Mouse (Mus musculus) skeletal muscle tissue, adult 2 months (tissue): ENCODE measurements around the gene 1700001C02Rik.

Experiments
- DNase-seq: peaks from one replicate; pipeline ENCODE4 v3.0.0-alpha.2; 2012; ENCODE audit warnings: low read depth, low spot score

1700001C02Rik gene

DNA sequence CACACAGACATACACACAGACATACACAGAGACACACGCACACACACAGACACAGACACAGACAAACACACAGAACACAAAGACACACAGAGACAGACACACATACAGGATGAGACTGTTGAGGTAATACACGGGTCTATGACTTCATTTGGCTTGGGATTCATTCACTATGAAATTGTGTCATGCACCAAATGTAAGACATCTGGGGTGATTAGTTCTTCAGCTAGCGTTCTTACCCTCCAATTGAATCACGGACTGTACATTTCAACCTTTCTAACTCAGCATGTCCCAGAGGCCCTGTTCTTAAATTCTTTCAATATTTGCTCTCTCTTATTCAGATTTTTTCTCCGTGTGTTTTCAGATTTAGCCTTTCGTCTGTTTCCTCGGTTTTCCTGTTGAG, 28.8 kb downstream of the 1700001C02Rik start:
- no peak for DNase-seq

DNA sequence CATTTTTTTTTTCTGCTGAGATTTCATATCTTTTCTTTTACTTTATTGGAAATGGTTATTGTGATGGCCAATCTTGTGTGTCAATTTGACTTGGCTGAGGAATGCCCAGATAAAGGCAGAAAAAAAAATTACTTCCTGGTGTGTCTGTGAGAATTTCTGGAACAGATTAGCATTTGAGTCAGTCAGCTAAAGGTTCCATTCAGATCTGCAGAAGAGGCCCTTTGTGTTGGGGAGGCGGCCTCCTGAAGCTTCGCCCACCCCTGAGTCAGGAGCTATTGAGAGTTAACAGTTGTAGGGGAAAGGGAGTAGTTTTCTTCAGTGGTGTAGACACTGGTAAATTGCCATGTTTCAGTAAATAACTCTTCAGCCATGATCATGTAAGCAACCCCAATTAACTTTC, 29.4 kb downstream of the 1700001C02Rik start:
- no peak for DNase-seq

DNA sequence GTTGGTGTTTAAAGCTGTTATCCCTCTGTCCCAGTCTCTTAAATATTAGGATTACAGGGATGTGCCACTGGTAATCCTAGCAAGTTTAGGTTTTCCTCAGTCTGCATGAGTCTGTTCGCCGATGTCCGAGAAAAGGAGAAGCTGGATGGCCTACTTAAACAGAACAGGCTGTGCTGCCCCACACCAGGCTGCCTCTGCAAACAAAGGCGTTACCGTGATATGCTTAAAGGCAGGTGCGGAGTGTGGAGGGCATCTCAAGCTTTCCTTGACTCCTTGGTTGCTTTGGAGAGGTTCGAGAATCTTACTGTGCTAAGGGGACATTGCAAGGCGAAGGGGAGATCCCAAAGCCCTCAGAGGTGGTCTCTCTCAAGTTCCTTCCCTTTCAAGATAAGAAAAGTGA, 31.0 kb downstream of the 1700001C02Rik start:
- DNase-seq: no peak

DNA sequence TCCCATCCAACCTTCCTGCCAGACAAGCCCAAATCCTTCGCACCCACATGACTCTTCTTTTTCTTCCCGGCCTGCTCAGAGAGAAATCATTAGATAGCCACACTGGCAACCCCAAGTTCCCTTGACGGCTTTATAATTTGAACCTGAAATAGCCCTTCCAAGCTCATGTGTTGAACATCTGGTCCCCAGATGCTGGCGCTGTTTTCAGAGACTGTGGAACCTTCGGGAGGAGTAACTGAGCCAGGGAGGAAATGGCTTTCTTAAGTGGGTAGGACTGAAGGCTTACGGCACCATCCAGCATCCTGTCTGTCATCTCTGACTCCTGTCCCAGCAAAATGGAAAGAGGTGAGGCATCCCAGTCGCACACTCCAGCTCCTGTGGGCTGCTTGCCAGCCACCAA, 31.5 kb downstream of the 1700001C02Rik start:
- DNase-seq: peak; percentile 8

DNA sequence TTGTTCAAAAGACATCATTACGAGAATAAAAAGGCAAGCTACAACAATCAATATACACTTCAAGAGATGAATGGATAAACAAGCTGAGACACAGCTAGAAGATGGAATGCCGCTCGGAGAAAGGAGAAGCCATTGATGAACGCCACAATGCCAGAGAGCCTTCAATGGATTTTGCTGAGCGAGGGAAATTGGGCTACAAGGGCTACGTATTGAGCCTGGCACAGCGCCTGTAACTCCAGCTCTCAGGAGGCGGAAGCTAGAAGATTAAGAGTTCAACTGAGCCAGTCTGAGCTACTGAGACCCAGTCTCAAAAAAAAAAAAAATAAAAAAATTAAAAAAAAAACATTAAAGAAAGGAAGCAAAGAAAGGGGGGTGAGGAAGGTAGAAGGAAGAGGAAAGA, 47.3 kb downstream of the 1700001C02Rik start:
- no peak for DNase-seq

DNA sequence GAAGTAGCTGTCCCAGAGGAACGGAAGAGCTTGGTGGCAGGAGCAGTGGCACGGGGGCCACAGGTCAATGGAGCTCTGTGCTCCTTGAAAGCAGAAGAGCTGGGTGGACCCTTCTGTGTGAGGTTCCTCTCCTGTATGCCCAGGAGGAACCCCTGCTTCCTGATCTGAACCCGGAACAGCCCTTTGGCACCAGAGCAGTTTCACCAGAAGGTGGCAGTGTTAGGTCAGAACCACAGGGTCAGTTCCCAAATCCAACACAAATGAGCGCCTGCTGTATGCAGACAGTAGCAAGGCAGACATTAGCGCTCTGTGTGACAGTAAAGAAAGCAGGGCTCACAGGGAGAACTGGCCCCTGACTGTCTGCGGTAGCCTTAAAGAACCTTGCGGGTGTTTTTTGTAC, 50.5 kb downstream of the 1700001C02Rik start:
- DNase-seq: peak; percentile 9

DNA sequence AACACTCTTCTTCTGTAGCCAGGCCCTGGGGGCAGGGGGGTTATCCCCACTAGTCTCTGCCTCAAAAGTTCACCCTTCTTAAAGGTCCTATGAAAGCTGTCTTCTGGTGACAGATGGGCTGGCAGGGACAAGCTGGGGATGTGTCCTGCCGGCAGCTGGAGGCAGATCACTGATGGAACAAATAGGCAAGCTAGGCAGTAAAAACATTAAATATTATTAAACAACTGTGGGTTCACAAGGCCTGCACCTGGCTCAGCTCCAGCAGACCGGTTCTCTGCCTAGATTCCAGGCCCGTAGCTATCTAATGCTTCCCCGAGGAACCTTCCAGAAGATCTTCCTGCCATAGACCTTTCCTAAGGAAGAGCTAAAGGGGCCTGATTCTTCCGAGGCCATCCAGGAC, 52.3 kb downstream of the 1700001C02Rik start:
- no peak for DNase-seq

DNA sequence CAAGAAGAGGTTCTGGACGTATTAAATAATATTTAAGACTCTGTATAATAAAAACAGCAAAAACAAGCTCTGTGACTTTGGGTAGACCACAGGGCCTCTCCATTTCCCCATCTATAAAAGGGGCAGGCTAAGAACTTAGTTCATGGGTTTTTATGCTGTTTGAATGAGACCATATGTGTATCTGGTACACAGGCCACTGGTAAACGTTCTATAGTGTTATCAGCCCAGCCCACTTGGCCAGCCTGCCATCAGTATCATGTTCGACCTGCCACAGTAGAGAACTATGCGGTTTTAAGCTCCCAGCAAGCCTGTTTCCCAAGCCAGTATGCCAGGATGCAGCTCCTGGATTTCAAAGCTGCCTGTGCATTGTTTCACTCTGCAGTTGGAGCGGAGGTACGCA, 52.7 kb downstream of the 1700001C02Rik start:
- no peak for DNase-seq

DNA sequence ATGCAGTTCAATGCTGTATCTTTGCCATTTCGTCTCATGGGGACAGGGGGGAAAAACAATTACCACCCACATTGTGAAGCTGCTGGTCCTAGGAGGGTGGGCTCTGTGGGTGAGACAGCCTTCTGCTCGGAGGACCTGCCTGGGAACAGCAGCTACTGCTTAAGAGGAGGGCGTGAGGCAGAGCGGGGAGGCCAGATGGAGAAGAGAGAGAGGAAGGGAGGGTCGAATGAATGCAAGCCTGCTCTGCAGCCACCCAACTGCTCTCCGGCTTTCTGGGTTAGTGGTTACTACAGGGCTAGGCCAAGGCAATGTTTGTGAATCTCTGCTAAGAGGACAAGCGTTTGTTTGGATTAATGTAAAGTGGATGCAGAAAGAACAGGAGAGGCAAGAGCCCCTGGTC, 53.6 kb downstream of the 1700001C02Rik start:
- no peak for DNase-seq

DNA sequence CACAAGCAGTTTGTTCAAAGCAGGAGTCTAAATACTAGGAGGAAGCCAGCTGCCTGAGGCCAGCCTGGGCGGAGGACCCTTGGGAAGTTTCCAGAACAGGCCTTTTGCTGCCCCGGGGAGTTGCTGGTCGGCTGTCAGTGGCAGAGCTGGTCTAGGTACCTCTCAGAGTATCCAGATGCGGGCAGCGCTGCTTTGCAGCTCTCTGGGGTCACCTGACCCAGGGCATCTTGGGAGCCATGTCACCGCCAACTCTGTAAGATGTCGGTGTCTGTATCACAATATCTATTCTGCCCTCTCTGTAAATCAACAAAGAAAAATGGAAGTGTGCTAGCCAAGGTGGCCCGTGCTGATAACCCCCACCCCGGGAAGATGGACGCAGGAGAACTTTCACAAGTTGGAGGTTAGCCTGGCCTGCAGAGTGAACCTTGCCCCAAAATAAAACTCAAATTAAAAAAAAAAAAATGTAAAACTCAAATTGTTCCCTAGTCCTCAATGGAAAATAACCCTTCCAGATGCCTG, 54.4 kb downstream of the 1700001C02Rik start:
- DNase-seq: no peak

DNA sequence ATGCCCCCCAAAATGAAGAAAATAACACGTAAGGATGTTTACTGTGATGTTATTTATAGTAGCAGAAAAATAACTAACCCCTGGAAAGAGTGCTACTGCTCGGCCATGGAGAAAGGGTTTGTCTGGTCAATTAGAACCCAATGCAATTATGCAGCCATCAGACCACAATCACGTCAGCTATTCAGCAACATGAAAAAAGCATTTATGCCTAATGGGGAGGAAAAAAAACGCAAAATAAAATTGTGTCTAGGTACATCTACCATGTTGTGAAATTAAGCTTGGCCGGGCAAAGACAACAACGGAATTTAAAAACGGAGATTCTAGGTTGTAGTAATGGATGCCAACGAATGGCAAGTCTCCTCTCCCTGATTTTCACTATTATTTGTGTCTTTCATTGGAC, 56.6 kb downstream of the 1700001C02Rik start:
- DNase-seq: no peak

DNA sequence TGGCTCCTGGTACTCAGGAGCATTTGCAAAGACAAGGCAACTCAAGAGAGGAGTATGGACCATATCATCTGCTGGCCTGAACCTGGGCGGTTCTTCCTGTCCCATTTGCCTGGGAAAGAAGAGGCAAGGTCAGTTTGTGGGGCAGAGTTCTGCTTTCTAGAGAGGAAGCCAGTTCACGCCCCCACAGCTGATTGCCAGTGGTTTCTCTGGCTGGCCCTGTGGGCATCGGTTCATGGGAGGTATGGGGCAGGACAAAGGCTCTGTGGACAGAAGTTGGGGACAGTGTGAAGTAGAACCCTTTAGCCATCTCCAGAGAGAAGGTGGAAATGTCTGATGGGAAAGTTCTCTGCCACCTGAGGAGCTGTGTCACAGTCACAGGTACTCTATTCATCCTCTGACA, 57.3 kb downstream of the 1700001C02Rik start:
- no peak for DNase-seq

DNA sequence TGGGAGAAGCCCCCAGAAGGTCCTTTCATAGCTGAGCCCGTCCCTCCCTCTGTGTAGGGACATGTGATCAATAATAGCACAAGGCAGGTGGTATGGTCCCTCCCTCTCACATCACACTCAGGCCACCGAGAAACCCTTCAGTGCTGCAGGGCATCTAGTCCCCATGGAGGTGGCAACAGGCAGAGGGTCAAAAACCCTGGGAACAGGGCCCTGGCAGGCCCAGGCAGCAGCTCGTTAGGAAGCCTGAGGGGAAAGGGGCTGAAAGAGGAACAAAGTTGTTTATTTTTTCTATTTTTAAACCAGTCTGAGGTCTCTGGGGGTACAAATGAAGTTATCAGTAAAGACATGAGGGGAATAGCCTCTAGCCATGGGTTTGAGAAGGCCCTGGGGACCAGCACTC, 58.4 kb downstream of the 1700001C02Rik start:
- DNase-seq: no peak

DNA sequence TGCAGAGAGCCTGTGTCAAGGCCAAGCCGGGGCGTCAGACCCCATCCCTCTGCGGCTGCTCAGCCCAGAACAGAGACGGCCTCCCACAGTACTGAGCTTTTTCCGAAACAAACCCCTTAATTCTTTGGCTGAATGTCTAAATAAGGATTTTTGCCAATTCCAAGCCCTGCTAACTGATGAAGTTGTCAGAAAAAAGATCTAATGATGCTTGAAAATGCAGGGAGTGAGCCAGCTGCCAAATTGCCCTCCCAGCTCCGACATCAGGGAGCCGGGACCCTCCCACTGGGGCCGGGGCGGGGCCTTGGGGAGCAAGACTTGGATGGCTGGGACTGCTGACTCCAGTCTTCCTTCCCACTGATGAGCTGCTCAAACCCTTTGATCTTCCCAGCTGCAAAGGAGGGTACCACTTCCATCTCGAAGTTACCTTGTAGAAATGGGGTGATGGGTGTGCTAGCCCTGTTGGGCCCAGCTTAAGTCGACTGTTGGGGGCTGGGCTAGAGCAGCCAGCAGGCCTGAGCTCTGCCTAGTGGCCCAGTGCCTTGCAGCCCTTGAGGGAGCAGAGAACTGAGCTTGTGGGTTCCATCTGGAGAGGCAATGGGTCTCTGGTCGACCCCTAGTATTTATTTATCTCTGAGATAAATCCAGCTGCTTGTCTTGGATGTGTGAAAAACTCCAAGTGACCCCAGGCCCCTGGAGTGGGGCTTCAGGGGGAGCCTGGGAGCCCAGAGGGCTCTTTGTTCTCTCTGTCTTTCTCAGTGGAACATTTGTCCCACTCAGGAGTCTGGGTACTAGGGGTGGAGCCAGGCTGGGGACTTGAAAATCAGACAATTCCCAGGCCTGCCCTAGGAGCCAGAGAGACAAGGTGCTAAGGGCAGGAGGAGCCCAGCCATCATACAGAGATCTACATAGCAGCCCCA, 60.3 kb downstream of the 1700001C02Rik start:
- DNase-seq: no peak

DNA sequence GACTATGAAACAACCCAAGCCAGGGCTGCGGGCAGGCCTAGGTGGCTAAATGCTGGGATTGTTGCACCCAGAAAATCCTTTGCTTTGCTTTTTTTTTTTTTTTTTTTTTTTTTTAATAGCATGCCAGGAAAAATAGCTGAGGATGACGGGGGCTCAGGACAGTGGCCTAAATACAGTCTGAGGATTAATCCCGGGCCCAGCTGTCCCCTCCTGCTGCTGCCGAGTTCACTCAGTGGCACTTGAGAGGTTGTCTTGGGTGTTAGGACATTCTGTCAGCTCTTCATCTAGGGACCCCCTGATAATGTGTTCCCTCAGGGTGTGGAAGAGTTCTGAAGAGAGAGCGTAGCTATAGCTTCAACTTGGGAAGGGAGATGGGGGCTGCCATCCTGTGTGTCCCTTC, 61.3 kb downstream of the 1700001C02Rik start:
- no peak for DNase-seq

DNA sequence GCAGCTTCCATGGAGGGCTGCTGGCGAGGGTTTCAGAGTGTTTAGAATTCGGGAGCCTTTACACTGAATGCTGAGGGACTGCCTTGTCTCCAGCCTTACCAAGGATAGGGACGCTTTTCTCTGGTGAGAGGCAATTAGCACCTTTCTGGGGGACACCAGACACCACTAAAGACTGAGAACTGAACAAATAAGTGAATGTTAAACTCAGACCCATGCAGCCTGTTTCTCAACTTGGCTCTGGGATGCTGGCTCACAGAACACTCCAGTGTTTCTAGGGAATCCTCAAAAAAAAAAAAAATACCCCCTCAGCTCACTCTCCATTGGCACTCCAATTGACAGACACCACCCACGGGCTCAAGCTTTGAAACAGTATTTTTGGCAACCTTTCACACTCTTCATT, 63.1 kb downstream of the 1700001C02Rik start:
- no peak for DNase-seq
